Mouse (Mus musculus): ENCODE measurements around the gene Phldb2. TPM values are rescaled to one million over a fixed set of nuclear protein-coding genes. Genes with fewer than 3 reads are reported as not detected.

Gene Phldb2
- polyA plus RNA-seq, 1 experiment = 2.6 TPM

GRCm38 (mm10) chr16:45789311-45789710 is 164.1 kb downstream of the Phldb2 start:
- Histone ChIP-seq H3K27ac (replicated peaks; ENCODE audit: low read depth, low read length) (no peak overlapping the region), H3K4me3 (ENCODE audit: insufficient read depth, low read depth, low read length) (no peak overlapping the region), H3K4me1 (ENCODE audit: control insufficient read depth, insufficient read depth, insufficient read length, low read length) (0 out of 2 replicates have a peak, but pooled peaks cover 4% of the 10 kb centered on the region)

- no peak overlapping the region for H3K4me3 ChIP-seq (ENCODE audit: insufficient read depth, low read depth, low read length)
- H3K27ac ChIP-seq (replicated peaks; ENCODE audit: low read depth, low read length) = no peak overlapping the region
- H3K4me1 ChIP-seq (ENCODE audit: control insufficient read depth, insufficient read depth, insufficient read length, low read length) = 0 out of 2 replicates have a peak, but pooled peaks cover 4% of the 10 kb centered on the region
Observed at GRCm38 (mm10) chr16:45787650-45788049, 165.7 kb downstream of the Phldb2 start.

DNA sequence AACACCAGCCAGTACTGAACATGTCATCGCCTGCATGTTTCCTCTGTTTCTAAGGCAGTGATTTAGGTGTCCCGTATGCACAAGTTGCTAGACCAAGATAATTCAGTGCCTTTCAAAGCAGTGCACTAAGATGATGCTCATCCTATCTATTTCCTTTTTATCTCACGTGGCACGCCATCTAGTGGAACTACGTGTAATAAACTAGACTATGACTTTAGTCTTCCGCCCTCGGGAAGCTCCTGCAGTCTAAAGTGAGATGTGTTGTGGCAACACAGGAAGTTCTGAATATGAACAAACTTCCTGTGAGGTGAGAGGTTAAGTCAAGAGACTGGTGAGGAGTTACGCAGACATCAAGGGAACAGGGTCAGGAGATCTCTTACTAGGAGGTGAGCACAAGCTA is 166.8 kb downstream of the Phldb2 start:
- Histone ChIP-seq H3K27ac (replicated peaks; ENCODE audit: low read depth, low read length) (peak overlapping the region; percentile 55), H3K4me1 (ENCODE audit: control insufficient read depth, insufficient read depth, insufficient read length, low read length) (0 out of 2 replicates have a peak, but pooled peaks cover 4% of the 10 kb centered on the region), H3K4me3 (ENCODE audit: insufficient read depth, low read depth, low read length) (no peak overlapping the region)

GRCm38 (mm10) chr16:45780001-45780400 is 173.4 kb downstream of the Phldb2 start:
- H3K27ac ChIP-seq (replicated peaks; ENCODE audit: low read depth, low read length) = no peak overlapping the region; the same call in 1 of the 2 replicates
- no peak overlapping the region for H3K4me3 ChIP-seq (ENCODE audit: insufficient read depth, low read depth, low read length)
- peaks cover 4% of the 10 kb centered on the region; the same call in 1 of the 2 replicates for H3K4me1 ChIP-seq (ENCODE audit: control insufficient read depth, insufficient read depth, insufficient read length, low read length)

DNA sequence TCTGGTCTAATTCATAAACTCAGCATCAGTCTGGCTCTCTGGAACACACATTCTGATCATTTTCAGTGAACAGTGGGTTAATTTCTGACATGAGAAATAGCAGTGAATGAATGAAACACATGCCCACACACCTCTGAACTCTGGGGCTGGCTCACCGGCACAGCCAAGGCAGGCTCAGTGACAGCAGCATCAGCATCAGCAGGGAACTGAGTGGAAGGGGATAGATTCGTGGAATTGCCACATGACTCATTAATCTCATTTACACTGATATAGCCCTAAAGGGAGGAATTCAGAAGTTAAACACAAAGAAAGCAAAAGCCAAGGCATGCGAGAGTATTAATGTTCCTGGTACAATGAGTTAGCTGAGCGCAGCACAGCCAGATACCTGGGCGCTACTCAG is 178.6 kb downstream of the Phldb2 start:
- Histone ChIP-seq H3K4me1 (ENCODE audit: control insufficient read depth, insufficient read depth, insufficient read length, low read length) (no peaks in the 10 kb centered on the region), H3K27ac (replicated peaks; ENCODE audit: low read depth, low read length) (no peak overlapping the region), H3K4me3 (ENCODE audit: insufficient read depth, low read depth, low read length) (no peak overlapping the region)

- no peak overlapping the region for H3K4me3 ChIP-seq (ENCODE audit: insufficient read depth, low read depth, low read length)
- no peak overlapping the region for H3K27ac ChIP-seq (replicated peaks; ENCODE audit: low read depth, low read length)
- H3K4me1 ChIP-seq (ENCODE audit: control insufficient read depth, insufficient read depth, insufficient read length, low read length) = no peaks in the 10 kb centered on the region
Observed at GRCm38 (mm10) chr16:45770914-45771313, 182.5 kb downstream of the Phldb2 start.

- Histone ChIP-seq H3K4me3 (ENCODE audit: insufficient read depth, low read depth, low read length) (no peak overlapping the region), H3K4me1 (ENCODE audit: control insufficient read depth, insufficient read depth, insufficient read length, low read length) (0 out of 2 replicates have a peak, but pooled peaks cover 3% of the 10 kb centered on the region), H3K27ac (replicated peaks; ENCODE audit: low read depth, low read length) (peak overlapping the region; percentile 53)
Observed at GRCm38 (mm10) chr16:45767853-45768640, 185.4 kb downstream of the Phldb2 start.

- Histone ChIP-seq H3K4me3 (ENCODE audit: insufficient read depth, low read depth, low read length) (no peak overlapping the region), H3K4me1 (ENCODE audit: control insufficient read depth, insufficient read depth, insufficient read length, low read length) (0 out of 2 replicates have a peak, but pooled peaks cover 3% of the 10 kb centered on the region), H3K27ac (replicated peaks; ENCODE audit: low read depth, low read length) (no peak overlapping the region)
Observed at GRCm38 (mm10) chr16:45767434-45767833, 186.0 kb downstream of the Phldb2 start.

DNA sequence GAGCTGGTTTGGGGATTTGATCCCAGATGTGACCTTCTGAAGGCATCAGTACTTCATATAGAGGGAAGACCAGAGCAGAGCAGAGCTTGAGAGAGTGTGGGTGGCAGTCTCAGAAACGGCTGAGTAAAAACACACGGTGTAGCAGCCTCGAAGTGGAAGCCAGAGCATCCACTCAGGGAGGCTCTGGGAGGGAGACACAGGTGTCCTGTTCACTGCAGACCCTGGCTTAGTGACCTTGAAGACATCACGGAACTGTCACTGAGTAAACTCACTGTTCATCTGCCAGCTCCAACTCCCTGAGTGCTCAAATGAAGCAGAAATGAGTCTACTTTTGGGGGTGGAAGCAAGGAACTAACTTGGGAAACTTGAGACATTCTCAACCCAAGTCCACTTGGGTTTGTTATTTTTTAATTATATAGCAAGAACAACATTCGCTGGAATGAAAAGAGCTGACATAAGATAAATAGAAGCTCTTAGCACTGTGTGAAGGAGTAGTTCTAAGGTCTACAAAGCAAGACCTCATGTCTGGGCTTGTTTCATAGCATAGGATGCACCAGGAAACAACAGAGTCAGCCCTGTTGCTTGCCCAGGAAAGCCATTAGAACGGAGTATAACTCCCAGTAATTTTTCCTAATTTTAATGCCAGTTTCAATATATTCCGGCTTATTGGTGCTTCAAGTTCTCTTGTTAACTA is 187.4 kb downstream of the Phldb2 start:
- no peak overlapping the region for H3K4me3 ChIP-seq (ENCODE audit: insufficient read depth, low read depth, low read length)
- no peak overlapping the region for H3K27ac ChIP-seq (replicated peaks; ENCODE audit: low read depth, low read length)
- 0 out of 2 replicates have a peak, but pooled peaks cover 3% of the 10 kb centered on the region for H3K4me1 ChIP-seq (ENCODE audit: control insufficient read depth, insufficient read depth, insufficient read length, low read length)

- no peak overlapping the region for H3K4me3 ChIP-seq (ENCODE audit: insufficient read depth, low read depth, low read length)
- no peak overlapping the region for H3K27ac ChIP-seq (replicated peaks; ENCODE audit: low read depth, low read length)
- H3K4me1 ChIP-seq (ENCODE audit: control insufficient read depth, insufficient read depth, insufficient read length, low read length) = 0 out of 2 replicates have a peak, but pooled peaks cover 3% of the 10 kb centered on the region
Observed at GRCm38 (mm10) chr16:45765102-45765501, 188.3 kb downstream of the Phldb2 start.

DNA sequence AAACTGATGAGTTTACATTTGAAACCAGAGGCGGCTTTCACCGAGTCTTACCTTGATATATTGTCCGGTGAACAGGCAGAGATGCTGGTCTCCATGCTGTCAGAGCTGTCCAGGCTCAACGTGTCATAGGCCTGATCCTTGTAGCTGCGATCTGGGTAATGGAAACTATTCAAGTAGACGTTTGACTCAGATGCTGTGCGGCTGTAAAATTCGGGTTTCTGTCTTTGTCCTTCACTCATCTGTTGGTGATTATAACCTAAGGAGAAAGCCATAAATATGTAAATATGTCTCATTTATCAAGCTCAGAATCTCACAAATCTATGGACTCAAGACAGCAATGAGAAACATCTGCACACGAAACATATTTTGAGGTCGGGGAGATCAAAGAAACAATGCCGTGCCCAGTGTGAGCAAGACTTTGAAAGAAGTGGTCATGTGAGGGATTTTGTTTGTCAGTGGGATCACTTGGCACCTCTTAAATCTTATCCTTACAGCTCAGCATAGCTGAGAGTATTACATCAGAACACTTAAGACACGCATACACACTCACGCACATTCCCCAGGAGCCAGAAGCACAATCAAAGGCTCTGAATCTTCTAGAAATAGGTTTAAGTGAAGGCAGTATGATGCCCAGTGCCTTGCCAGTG is 190.4 kb downstream of the Phldb2 start:
- Histone ChIP-seq H3K4me1 (ENCODE audit: control insufficient read depth, insufficient read depth, insufficient read length, low read length) (peaks cover 4% of the 10 kb centered on the region; the same call in 1 of the 2 replicates), H3K27ac (replicated peaks; ENCODE audit: low read depth, low read length) (no peak overlapping the region), H3K4me3 (ENCODE audit: insufficient read depth, low read depth, low read length) (no peak overlapping the region)

- Histone ChIP-seq H3K27ac (replicated peaks; ENCODE audit: low read depth, low read length) (no peak overlapping the region), H3K4me1 (ENCODE audit: control insufficient read depth, insufficient read depth, insufficient read length, low read length) (peaks cover 4% of the 10 kb centered on the region; the same call in 1 of the 2 replicates), H3K4me3 (ENCODE audit: insufficient read depth, low read depth, low read length) (no peak overlapping the region)
Observed at GRCm38 (mm10) chr16:45761425-45761824, 192.0 kb downstream of the Phldb2 start.

- peak overlapping the region; percentile 83 for H3K27ac ChIP-seq (replicated peaks; ENCODE audit: low read depth, low read length)
- peaks cover 2% of the 10 kb centered on the region; the same call in 1 of the 2 replicates for H3K4me1 ChIP-seq (ENCODE audit: control insufficient read depth, insufficient read depth, insufficient read length, low read length)
- no peak overlapping the region for H3K4me3 ChIP-seq (ENCODE audit: insufficient read depth, low read depth, low read length)
Observed at GRCm38 (mm10) chr16:45758726-45759269, 194.6 kb downstream of the Phldb2 start.

DNA sequence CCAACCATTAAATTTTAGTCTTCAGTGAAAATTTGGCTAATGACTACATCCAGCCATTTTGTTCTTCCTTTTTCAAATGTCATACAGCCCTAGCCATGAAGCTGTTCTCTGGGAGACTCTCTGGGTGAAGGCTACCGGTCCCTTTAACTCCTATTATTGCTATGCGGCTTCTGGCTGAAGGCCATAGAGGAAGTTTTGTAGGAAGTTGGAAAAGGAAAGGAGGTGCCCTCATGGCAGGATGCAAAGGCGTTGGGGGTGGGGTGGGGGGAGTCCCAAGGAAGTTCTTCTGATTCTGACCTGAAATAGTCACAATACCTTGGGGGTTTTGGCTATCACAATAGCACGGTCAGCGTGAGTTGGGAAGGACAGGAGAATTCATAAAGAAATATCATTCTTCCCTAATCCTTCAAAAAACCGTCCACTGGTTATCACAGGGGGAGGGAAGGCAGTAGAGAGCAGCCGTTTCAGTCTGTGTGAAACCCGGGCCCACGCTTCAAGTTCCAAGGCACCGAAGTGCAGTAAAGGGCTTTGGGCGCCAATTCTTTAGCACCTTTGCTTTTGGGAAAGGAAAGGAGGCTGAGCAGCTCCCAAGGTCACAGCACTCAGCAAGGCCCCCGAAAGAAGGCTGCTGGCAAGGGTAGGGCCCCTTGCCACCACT is 195.8 kb downstream of the Phldb2 start:
- H3K27ac ChIP-seq (replicated peaks; ENCODE audit: low read depth, low read length) = peak overlapping the region; percentile 83
- H3K4me1 ChIP-seq (ENCODE audit: control insufficient read depth, insufficient read depth, insufficient read length, low read length) = peaks cover 2% of the 10 kb centered on the region; the same call in 1 of the 2 replicates
- H3K4me3 ChIP-seq (ENCODE audit: insufficient read depth, low read depth, low read length) = no peak overlapping the region

Measured in brown adipose tissue, adult 24 weeks (tissue).